Mouse (Mus musculus) adrenal gland, postnatal 10 days (tissue): ENCODE measurements around the gene Shc1. TPM values are rescaled to one million over a fixed set of nuclear protein-coding genes. Genes with fewer than 3 reads are reported as not detected.

ENCODE experiments used
- DNase-seq: peaks from one replicate; pipeline ENCODE4 v3.0.0; 2021; ENCODE audit warnings: mixed read lengths
- long read RNA-seq, 2 experiments: library from polyadenylated mRNA; stranded (forward); transcript quantifications; one replicate each; pipeline ENCODE4 v2.0.0; 2021
- total RNA-seq, 2 experiments: library from RNA; stranded (reverse); gene quantifications; 2 replicates each; pipeline ENCODE4 v1.2.3; 2021

Shc1 gene
- total RNA-seq: 100 to 1,000 TPM in 1 of 2 experiments, 10 to 100 TPM in 1; 94.4 to 108 TPM
- long read RNA-seq, experiment 1, transcript Shc1-201 (13 exons, 3,250 nt): major isoform, 26 of 83 reads
- long read RNA-seq, experiment 1, transcript Shc1-202 (12 exons, 2,617 nt): minor isoform, 11 of 83 reads
- long read RNA-seq, experiment 1, partial matches to known transcripts: 42 of 83 reads
- long read RNA-seq, experiment 1, other reads (novel, unspliced or antisense): 4 of 83 reads
- long read RNA-seq, experiment 2, transcript Shc1-201 (13 exons, 3,250 nt): major isoform, 33 of 68 reads
- long read RNA-seq, experiment 2, transcript Shc1-202 (12 exons, 2,617 nt): minor isoform, 10 of 68 reads
- long read RNA-seq, experiment 2, partial matches to known transcripts: 11 of 68 reads
- long read RNA-seq, experiment 2, other reads (novel, unspliced or antisense): 14 of 68 reads

- DNase-seq: peak; percentile 93
These were observed at the start of gene Shc1, which contains the start of gene Cks1b for GRCm38 (mm10) chr3:89418170-89418860. Gene Shc1 (plus strand): TSS chr3:89418443. Gene Cks1b (minus strand): TSS chr3:89418383.

GRCm38 (mm10) chr3:89373581-89374231, 44.5 kb upstream of the Shc1 start:
- DNase-seq: no peak

GRCm38 (mm10) chr3:89377831-89378230, 40.4 kb upstream of the Shc1 start:
- peak; percentile 17 for DNase-seq

- DNase-seq: peak; percentile 83
These were observed 39.7 kb upstream of the Shc1 start for GRCm38 (mm10) chr3:89378394-89379067.

- DNase-seq: peak; percentile 70
These were observed 38.7 kb upstream of the Shc1 start for GRCm38 (mm10) chr3:89379388-89380131.

- no peak for DNase-seq
These were observed 38.0 kb upstream of the Shc1 start for GRCm38 (mm10) chr3:89380291-89380690.

- DNase-seq: no peak
These were observed 37.5 kb upstream of the Shc1 start for GRCm38 (mm10) chr3:89380711-89381110.

- no peak for DNase-seq
These were observed 37.0 kb upstream of the Shc1 start for GRCm38 (mm10) chr3:89381233-89381632.

- DNase-seq: no peak
These were observed 36.0 kb upstream of the Shc1 start for GRCm38 (mm10) chr3:89382033-89382882.

GRCm38 (mm10) chr3:89382950-89383349, 35.3 kb upstream of the Shc1 start:
- no peak for DNase-seq

GRCm38 (mm10) chr3:89383651-89384255, 34.5 kb upstream of the Shc1 start:
- DNase-seq: no peak

- DNase-seq: no peak
These were observed 33.7 kb upstream of the Shc1 start for GRCm38 (mm10) chr3:89384331-89385076.

GRCm38 (mm10) chr3:89385451-89385850, 32.8 kb upstream of the Shc1 start:
- no peak for DNase-seq

- DNase-seq: peak; percentile 66
These were observed 31.5 kb upstream of the Shc1 start for GRCm38 (mm10) chr3:89386438-89387420.

- peak; percentile 72 for DNase-seq
These were observed 30.6 kb upstream of the Shc1 start for GRCm38 (mm10) chr3:89387632-89388031.

GRCm38 (mm10) chr3:89388134-89388881, 29.9 kb upstream of the Shc1 start:
- DNase-seq: peak; percentile 82
